Mouse (Mus musculus): ENCODE measurements around the gene Klf8. TPM values are rescaled to one million over a fixed set of nuclear protein-coding genes. Genes with fewer than 3 reads are reported as not detected.
"Not testable (repeated sequence)": the region's sequence is repeated elsewhere in the genome, so short reads cannot be mapped to it uniquely, and the experiment has no call there.

The Klf8 gene
- total RNA-seq (2012; rRNA removed): 11.0 and 12.0 TPM in 2 replicates

- peak within 1 kb of the TSS; percentile 55 for H3K27ac ChIP-seq (ENCODE audit: insufficient read depth, low read depth, low read length, poor library complexity, severe bottlenecking)
- H3K4me1 ChIP-seq (ENCODE audit: control insufficient read depth in 2 of 2, insufficient read depth in 2 of 2, low read length in 2 of 2, poor library complexity in 1 of 2): peaks cover 0 to 2% of the 10 kb centered on the region in 2 experiments; a peak in 2 of 4 replicates
- H3K9me3 ChIP-seq (ENCODE audit: control insufficient read depth, insufficient read depth, low read depth, low read length): no peaks in the 10 kb centered on the region
- TF ChIP-seq ZNF384 (IDR thresholded peaks at IDR 0.05; ENCODE audit: low read depth, low read length): no peak
- TF ChIP-seq CHD2 (IDR thresholded peaks at IDR 0.05; ENCODE audit: low read depth, low read length): no peak
- TF ChIP-seq HCFC1 (IDR thresholded peaks at IDR 0.05; ENCODE audit: borderline replicate concordance, insufficient read depth, low read length): no peak
- no peak for TF ChIP-seq MAFK (IDR thresholded peaks at IDR 0.05; ENCODE audit: insufficient read depth, low read depth, low read length)
- TF ChIP-seq ZC3H11A (IDR thresholded peaks at IDR 0.05; ENCODE audit: borderline replicate concordance, low read depth, low read length): no peak
- H3K9ac ChIP-seq (ENCODE audit: insufficient read depth, low read depth, low read length, poor library complexity, severe bottlenecking): peak within 1 kb of the TSS; percentile 60; the same call in 1 of the 2 replicates
- in situ Hi-C loops (cut with MboI; ENCODE audit: low sequenced_read_pairs in 2 of 2, unreplicated experiment in 2 of 2): loop anchor here in 1 of 2 experiments (25.0 kb wide), 1 partner anchor 125 kb away; no protein-coding TSS in a partner anchor
- DNase-seq (ENCODE audit: low read depth, low spot score): peak; percentile 45
- H3K36me3 ChIP-seq (ENCODE audit: control insufficient read depth, insufficient read depth, low read length, poor library complexity, severe bottlenecking): no peaks in the 10 kb centered on the region
- peak within 1 kb of the TSS; percentile 68 to 88 for H3K4me3 ChIP-seq (ENCODE audit: insufficient read depth in 1 of 2, low read depth in 1 of 2, low read length in 2 of 2, poor library complexity in 1 of 2, severe bottlenecking in 1 of 2)
Measured at GRCm38 (mm10) chrX:153237304-153237919, at the start of gene Klf8. TSS of gene Klf8 (plus strand) at chrX:153237466.

- in situ Hi-C loops (cut with MboI; ENCODE audit: low sequenced_read_pairs in 2 of 2, unreplicated experiment in 2 of 2); H3K4me1 ChIP-seq (ENCODE audit: control insufficient read depth in 2 of 2, insufficient read depth in 2 of 2, low read length in 2 of 2, poor library complexity in 1 of 2); H3K4me3 ChIP-seq (ENCODE audit: insufficient read depth in 1 of 2, low read depth in 1 of 2, low read length in 2 of 2, poor library complexity in 1 of 2, severe bottlenecking in 1 of 2); H3K9me3 ChIP-seq (ENCODE audit: control insufficient read depth, insufficient read depth, low read depth, low read length); H3K27ac ChIP-seq (ENCODE audit: insufficient read depth, low read depth, low read length, poor library complexity, severe bottlenecking); H3K36me3 ChIP-seq (ENCODE audit: control insufficient read depth, insufficient read depth, low read length, poor library complexity, severe bottlenecking); H3K9ac ChIP-seq (ENCODE audit: insufficient read depth, low read depth, low read length, poor library complexity, severe bottlenecking); DNase-seq (ENCODE audit: low read depth, low spot score): not testable (repeated sequence)
Measured at GRCm38 (mm10) chrX:153199185-153199584, 38.1 kb upstream of the Klf8 start.

GRCm38 (mm10) chrX:153211101-153211500 lies 26.2 kb upstream of the Klf8 start:
- Histone ChIP-seq H3K9me3 (ENCODE audit: control insufficient read depth, insufficient read depth, low read depth, low read length) (no peaks in the 10 kb centered on the region), H3K27ac (ENCODE audit: insufficient read depth, low read depth, low read length, poor library complexity, severe bottlenecking) (no peak overlapping the region), H3K4me1 (ENCODE audit: control insufficient read depth in 2 of 2, insufficient read depth in 2 of 2, low read length in 2 of 2, poor library complexity in 1 of 2) (no peaks in the 10 kb centered on the region), H3K36me3 (ENCODE audit: control insufficient read depth, insufficient read depth, low read length, poor library complexity, severe bottlenecking) (no peaks in the 10 kb centered on the region), H3K4me3 (ENCODE audit: insufficient read depth in 1 of 2, low read depth in 1 of 2, low read length in 2 of 2, poor library complexity in 1 of 2, severe bottlenecking in 1 of 2) (no peak overlapping the region), H3K9ac (ENCODE audit: insufficient read depth, low read depth, low read length, poor library complexity, severe bottlenecking) (no peak overlapping the region)
- in situ Hi-C loops (cut with MboI; ENCODE audit: low sequenced_read_pairs in 2 of 2, unreplicated experiment in 2 of 2): no loop called here
- TF ChIP-seq ZC3H11A (IDR thresholded peaks at IDR 0.05; ENCODE audit: borderline replicate concordance, low read depth, low read length): no peak
- TF ChIP-seq CHD2 (IDR thresholded peaks at IDR 0.05; ENCODE audit: low read depth, low read length): no peak
- no peak for TF ChIP-seq MAFK (IDR thresholded peaks at IDR 0.05; ENCODE audit: insufficient read depth, low read depth, low read length)
- TF ChIP-seq HCFC1 (IDR thresholded peaks at IDR 0.05; ENCODE audit: borderline replicate concordance, insufficient read depth, low read length): no peak
- no peak for TF ChIP-seq ZNF384 (IDR thresholded peaks at IDR 0.05; ENCODE audit: low read depth, low read length)
- peak; percentile 38 for DNase-seq (ENCODE audit: low read depth, low spot score)

GRCm38 (mm10) chrX:153231240-153231639 lies 6.0 kb upstream of the Klf8 start:
- Histone ChIP-seq H3K4me3 (ENCODE audit: insufficient read depth in 1 of 2, low read depth in 1 of 2, low read length in 2 of 2, poor library complexity in 1 of 2, severe bottlenecking in 1 of 2) (no peak overlapping the region), H3K36me3 (ENCODE audit: control insufficient read depth, insufficient read depth, low read length, poor library complexity, severe bottlenecking) (no peaks in the 10 kb centered on the region), H3K9ac (ENCODE audit: insufficient read depth, low read depth, low read length, poor library complexity, severe bottlenecking) (no peak overlapping the region), H3K9me3 (ENCODE audit: control insufficient read depth, insufficient read depth, low read depth, low read length) (no peaks in the 10 kb centered on the region), H3K4me1 (ENCODE audit: control insufficient read depth in 2 of 2, insufficient read depth in 2 of 2, low read length in 2 of 2, poor library complexity in 1 of 2) (no peaks in the 10 kb centered on the region; a peak in 1 of 4 replicates), H3K27ac (ENCODE audit: insufficient read depth, low read depth, low read length, poor library complexity, severe bottlenecking) (no peak overlapping the region)
- TF ChIP-seq HCFC1 (IDR thresholded peaks at IDR 0.05; ENCODE audit: borderline replicate concordance, insufficient read depth, low read length): no peak
- no peak for TF ChIP-seq CHD2 (IDR thresholded peaks at IDR 0.05; ENCODE audit: low read depth, low read length)
- no peak for TF ChIP-seq ZNF384 (IDR thresholded peaks at IDR 0.05; ENCODE audit: low read depth, low read length)
- no peak for TF ChIP-seq ZC3H11A (IDR thresholded peaks at IDR 0.05; ENCODE audit: borderline replicate concordance, low read depth, low read length)
- no peak for TF ChIP-seq MAFK (IDR thresholded peaks at IDR 0.05; ENCODE audit: insufficient read depth, low read depth, low read length)
- in situ Hi-C loops (cut with MboI; ENCODE audit: low sequenced_read_pairs in 2 of 2, unreplicated experiment in 2 of 2): loop anchor here in 1 of 2 experiments (25.0 kb wide), 1 partner anchor 131 kb away; no protein-coding TSS in a partner anchor
- no peak for DNase-seq (ENCODE audit: low read depth, low spot score)
